Mouse (Mus musculus): ENCODE results near the gene Ciita. TPM values are rescaled to one million over a fixed set of nuclear protein-coding genes. Genes with fewer than 3 reads are reported as not detected.

The Ciita gene
- total RNA-seq, 2 experiments from 2014 or later, result 0.37 to 0.56 TPM

- no peak for DNase-seq (ENCODE audit: low spot score in 2 of 2)
These were observed 7.9 kb upstream of the Ciita start for GRCm38 (mm10) chr16:10471950-10472349.

- no peak for DNase-seq (ENCODE audit: low spot score in 2 of 2)
These were observed 4.9 kb upstream of the Ciita start for GRCm38 (mm10) chr16:10474956-10475355.

- no peak for DNase-seq (ENCODE audit: low spot score in 2 of 2)
These were observed 3.9 kb upstream of the Ciita start for GRCm38 (mm10) chr16:10475919-10476318.

GRCm38 (mm10) chr16:10482343-10482742, 2.5 kb downstream of the Ciita start:
- no peak for DNase-seq (ENCODE audit: low spot score in 2 of 2)

DNA sequence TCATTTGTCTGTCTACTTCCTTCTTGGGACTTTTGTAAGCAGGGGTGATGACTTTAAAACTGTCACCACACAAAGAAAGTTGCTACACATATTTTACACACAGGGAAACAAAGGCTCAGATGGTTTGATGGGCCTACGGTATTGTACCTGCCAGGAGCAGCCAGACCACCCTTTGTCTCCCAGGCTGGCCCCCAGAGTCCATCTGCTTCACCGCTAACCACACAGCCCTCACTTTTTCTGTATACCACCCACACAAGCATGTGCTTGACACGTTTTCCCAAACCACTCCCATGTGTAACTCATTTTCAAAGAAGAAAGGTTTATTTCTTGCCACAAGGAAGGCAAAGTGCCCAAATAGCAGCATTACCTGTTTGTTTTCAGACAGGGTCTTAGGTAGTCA, 7.1 kb downstream of the Ciita start:
- DNase-seq (ENCODE audit: low spot score in 2 of 2), result no peak

DNA sequence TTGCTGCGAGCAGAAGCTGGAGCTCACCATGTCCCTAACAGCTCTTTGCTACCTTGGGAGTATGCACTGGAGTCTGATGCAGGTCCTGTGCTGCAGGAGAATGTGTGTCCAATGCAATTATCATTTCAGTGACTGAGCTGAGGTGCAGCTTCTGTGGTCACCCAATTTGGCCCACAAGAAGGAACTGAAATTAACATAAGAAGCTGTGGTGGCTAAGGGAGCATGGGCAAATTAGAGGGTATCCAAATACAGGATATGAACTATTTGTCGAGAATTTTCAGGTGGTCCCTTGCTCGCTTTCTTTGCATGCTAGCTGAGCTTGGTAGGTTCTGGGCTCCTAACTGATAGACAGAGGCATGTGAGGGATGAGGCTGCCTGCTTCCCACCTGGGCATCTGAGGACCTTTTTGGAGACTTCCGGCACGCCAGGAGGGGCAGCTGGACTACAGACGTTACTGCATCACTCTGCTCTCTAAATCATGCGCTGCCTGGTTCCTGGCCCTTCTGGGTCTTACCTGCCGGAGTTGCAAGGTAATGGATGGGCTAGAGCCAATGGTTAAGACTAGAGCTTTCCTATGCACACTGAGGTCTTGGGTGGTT, 8.1 kb downstream of the Ciita start:
- no peak for DNase-seq (ENCODE audit: low spot score in 2 of 2)

DNA sequence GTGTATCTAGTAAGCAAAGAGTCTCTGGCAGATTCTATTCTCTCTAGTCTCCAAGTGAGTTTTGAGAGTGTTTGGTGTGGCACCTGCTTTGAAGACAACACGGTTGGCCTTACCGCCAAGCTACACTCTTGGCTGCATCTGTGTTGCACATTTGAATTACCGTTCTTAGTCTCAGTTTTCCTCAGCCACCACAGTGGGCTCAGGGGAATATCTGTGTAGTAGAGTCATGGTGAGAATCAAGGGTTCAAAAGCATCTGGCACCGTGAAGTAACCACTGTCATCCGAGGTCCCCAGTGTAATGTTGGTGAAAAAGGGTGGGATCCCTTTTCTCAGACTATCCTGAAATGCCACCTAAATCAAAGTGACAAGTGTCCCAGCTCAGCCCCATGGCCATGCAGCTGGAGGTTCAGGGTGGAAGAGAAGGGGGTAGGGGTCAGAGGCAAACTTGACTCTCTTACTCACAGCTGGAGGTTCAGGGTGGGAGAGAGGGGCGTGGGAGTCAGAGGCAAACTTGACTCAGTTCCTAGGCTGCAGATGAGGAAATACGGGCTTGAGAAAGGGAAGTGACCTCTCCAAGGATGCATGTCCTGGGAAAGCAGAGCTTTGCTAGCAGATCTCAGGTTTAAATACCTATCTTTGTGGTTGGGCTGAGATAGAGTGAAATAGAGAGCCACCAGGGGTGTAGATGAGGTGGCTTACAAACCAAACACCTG, 9.1 kb downstream of the Ciita start:
- no peak for DNase-seq (ENCODE audit: low spot score in 2 of 2)

GRCm38 (mm10) chr16:10489483-10489882, 9.6 kb downstream of the Ciita start:
- DNase-seq (ENCODE audit: low spot score in 2 of 2), result no peak

GRCm38 (mm10) chr16:10489904-10490457, 10.1 kb downstream of the Ciita start:
- DNase-seq (ENCODE audit: low spot score in 2 of 2), result no peak

DNA sequence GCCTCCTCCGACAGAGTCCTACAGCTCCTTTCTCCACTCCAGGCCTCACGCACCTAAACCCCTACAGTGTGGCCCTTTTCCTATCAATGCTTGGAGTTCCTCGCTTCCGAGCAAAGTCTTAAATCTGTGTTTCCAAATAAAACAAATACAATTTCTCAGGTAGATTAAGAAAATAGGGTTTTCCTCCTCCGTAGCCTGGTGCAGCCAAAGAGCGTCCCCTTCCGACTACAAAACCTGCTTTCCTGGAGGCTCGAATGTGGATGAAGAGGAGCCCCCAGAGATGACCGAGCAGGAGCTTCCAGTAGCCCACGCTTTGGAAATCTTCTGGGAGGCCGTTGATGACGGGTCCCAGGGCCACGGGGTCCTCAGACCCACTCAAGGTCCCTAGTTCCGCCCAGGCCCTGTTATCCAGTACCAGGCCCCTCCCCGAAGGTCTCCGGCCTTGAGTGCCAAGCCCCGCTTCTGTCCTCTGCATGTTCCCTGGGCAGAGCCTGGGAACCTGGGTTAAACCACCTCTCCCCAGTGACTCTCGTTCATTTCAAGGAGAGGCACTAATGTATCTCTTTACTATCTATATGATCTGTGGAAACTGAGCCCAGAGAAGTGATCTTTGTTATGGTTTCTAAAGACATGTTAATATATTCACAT, 10.8 kb downstream of the Ciita start:
- no peak for DNase-seq (ENCODE audit: low spot score in 2 of 2)

GRCm38 (mm10) chr16:10491716-10492115, 11.9 kb downstream of the Ciita start:
- no peak for DNase-seq (ENCODE audit: low spot score in 2 of 2)

DNA sequence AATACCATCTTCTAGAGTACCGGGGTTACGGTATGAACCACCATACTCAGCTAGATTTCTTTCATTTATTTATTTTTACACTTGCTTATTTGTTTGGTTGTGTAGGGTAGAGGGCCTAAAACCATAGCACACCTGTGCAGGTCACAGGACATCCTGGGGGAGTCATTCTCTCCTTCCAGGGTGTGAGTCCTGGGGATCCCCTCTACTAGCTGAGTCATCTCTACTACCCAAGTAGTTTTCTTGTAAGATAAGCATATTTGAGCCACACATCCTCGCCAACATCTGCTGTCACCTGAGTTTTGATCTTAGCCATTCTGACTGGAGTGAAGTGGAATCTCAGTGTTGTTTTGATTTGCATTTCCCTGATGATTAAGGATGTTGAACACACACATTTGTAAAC, 12.7 kb downstream of the Ciita start:
- no peak for DNase-seq (ENCODE audit: low spot score in 2 of 2)

DNA sequence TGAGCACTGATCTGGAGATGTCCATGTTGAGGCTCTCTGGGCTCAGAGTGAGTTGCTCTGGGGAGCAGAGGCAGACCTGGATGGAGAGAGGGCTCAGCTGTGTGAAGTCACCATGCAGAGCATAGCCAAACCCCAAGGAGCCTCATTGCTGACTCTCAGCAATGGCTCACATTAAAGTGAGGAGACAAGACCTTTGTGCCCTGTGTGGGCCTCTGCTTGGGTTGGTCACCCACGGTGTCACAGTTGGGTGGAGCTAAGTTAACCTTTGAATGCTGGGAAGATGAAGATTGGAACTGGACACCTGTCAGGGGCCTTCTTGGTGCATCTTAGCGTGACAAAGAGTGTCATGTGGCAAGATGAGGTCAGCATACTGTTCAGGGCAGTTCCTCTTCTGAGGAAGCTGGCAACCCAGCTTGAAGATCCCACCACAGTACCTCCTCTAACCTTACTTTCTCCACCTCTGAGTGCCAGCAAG, 16.0 kb downstream of the Ciita start:
- no peak for DNase-seq (ENCODE audit: low spot score in 2 of 2)

DNA sequence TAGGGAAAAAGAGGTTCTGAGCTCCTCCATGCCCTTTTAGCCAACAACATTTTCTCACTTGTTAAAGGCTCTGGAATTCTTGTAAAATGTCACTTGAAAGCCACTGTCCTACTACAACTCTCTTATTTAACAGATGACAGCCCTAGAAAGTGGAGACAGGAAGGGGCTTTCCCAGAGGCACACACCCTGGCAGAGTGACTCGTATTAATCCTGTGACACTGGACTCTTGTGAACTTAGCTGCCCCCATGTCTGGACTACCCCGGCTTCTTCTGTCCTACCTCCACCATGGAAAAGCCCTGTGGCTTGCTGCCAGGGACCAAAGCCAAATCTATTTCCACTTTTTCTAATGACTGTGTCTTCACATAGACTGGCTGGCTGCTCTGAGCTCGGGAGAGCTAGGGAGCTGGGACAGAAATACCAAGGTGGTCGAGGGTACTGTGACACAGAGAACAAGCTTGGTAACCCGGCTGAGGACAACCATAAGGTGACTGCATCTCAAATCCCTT, 18.3 kb downstream of the Ciita start:
- no peak for DNase-seq (ENCODE audit: low spot score in 2 of 2)

- no peak for DNase-seq (ENCODE audit: low spot score in 2 of 2)
These were observed 19.3 kb downstream of the Ciita start for GRCm38 (mm10) chr16:10499122-10499521.

- peak; percentile 19 to 26 for DNase-seq (ENCODE audit: low spot score in 2 of 2)
These were observed 22.0 kb downstream of the Ciita start for GRCm38 (mm10) chr16:10501865-10502264.

DNA sequence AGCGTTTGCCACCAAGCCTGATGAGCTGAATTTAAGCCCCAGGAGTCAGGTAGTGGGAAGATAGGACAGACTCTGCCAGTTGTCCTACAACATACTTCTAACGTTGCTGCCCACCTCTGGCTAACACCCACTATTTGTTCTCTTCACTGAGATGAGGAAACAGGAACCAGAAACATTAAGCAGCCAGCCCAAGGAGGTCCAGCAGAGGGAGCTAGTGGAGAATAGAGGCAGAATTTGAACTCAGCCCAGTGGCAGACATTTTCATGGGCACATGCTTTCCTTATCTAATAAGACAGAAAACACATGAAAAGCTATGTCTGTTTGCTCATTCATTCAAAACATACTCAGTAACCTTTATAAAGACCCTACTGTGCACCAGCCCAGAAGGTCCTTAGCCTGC, 23.2 kb downstream of the Ciita start:
- DNase-seq (ENCODE audit: low spot score in 2 of 2), result no peak

GRCm38 (mm10) chr16:10507445-10507844, 27.6 kb downstream of the Ciita start:
- no peak for DNase-seq (ENCODE audit: low spot score in 2 of 2)

DNA sequence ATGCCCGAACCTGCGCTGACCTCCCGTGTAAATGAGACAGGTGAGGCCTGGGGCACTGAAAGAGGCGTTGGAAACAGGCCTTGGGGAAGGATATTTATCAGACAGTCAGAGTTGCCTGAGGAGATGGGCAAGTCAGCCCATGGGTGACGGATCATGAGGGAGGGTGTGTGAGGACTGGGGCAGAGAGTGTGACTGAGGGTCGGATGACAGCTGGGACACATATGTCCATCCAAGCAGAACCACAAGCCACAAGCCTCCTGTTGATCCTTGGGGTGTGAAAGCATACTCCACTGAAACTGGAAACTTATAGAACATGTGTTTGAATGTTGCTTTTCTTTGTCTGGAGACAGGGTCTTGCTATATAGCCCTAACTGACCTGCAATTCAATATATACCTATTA, 28.8 kb downstream of the Ciita start:
- no peak for DNase-seq (ENCODE audit: low spot score in 2 of 2)

DNA sequence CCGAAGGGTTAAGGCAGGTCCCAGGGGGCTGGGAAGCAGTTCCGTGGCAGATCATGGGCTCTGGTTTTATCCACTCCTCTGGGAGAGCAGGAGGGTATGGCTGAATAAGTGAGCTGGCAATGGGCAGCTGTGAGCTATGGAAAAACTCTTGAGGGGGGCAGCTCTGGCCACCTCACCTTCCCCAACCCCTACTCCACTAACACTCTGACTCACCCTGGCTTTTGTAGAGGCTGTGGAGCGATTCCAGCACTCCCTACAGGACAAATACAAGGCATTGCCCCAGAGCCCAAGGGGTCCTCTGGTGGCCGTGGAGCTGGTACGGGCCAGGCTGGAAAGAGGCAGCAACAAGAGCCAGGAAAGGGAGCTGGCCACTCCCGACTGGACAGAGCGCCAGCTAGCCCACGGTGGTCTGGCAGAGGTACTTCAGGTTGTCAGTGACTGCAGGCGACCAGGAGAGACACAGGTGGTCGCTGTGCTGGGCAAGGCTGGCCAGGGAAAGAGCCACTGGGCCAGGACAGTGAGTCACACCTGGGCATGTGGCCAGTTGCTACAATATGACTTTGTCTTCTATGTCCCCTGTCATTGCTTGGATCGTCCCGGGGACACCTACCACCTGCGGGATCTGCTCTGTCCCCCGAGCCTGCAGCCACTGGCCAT, 30.7 kb downstream of the Ciita start:
- no peak for DNase-seq (ENCODE audit: low spot score in 2 of 2)

DNA sequence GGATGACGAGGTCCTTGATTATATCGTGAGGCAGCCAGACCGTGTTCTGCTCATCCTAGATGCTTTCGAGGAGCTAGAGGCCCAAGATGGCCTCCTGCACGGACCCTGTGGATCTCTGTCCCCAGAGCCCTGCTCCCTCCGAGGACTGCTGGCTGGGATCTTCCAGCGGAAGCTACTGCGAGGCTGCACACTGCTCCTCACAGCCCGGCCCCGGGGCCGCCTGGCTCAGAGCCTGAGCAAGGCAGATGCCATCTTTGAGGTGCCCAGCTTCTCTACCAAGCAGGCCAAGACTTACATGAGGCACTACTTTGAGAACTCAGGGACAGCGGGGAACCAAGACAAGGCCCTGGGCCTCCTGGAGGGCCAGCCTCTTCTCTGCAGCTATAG, 31.3 kb downstream of the Ciita start:
- DNase-seq (ENCODE audit: low spot score in 2 of 2), result no peak

All from adrenal gland, postnatal 4 days (tissue).